Mouse (Mus musculus) colon, adult 2 months (tissue): ENCODE data around the gene Aox4. TPM values are rescaled to one million over a fixed set of nuclear protein-coding genes. Genes with fewer than 3 reads are reported as not detected.

Source experiments
- polyA plus RNA-seq: library from polyadenylated mRNA; depleted of rRNA; stranded (reverse); fragments of >200 nt; gene quantifications from 2 replicates; pipeline ENCODE4 v1.2.3, GENCODE M21; 2012; rRNA removed

The Aox4 gene
- not detected in 2 replicates for polyA plus RNA-seq

DNA sequence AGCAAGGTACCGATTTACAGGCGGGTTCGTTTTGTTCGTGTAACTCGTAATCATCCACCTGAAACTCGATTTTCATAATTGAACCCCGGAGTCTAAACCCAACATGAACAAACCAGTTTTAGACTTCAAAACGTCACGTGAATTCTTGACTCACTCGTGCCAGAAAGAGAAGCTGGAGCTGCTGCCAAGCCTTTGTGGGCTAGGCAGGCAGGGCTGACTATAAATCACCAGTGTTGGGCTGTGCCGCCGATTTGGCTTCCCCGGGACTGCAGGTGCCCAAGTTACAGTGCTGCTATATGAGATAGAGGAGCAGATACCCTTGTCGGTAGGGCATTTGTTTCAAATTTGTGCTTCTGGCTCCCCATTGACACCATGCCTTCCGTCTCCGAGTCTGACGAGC, at the start of gene Aox4:
Gene Aox4 (plus strand): TSS at position 195 of the 400 bp plus-strand sequence.

DNA sequence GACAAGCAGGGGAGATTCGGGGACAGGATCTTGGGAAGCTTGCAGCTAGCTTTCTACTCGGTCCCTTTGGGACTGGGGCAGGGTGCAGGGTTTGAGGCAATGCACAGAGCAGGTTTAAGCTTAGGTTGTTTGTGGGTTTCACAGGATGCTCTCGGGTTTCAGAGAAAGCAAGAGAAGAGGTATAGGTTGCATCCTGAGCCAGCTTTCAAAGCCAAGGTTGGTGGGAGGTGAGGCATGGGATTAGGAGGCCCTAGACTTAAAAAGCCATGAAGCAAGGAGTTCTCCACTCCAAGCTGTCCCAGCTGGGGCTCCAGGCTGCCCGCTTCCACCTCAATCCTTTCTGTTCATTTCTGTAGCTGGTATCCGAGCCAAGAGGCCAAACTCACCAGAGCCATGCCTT, 67.8 kb downstream of the Aox4 start, which contains the start of gene Aox2:
Gene Aox2 (plus strand): TSS at position 301 of the 400 bp plus-strand sequence.

Other genes with a start within 250 kb of the Aox4 start
- gene Sgo2a, start 214.4 kb upstream of the Aox4 start, polyA plus RNA-seq = 0.52 and 0.62 TPM in 2 replicates
- gene Kctd18, start 191.4 kb upstream of the Aox4 start, polyA plus RNA-seq = 3.3 and 4.2 TPM in 2 replicates
- gene Aox1, start 180.5 kb upstream of the Aox4 start, polyA plus RNA-seq = 0.97 and 1.2 TPM in 2 replicates
- 0.05 and 0.07 TPM in 2 replicates for gene Aox3, start 97.3 kb upstream of the Aox4 start, polyA plus RNA-seq
- gene Aox2, start 67.9 kb downstream of the Aox4 start, polyA plus RNA-seq = 0.03 TPM in 1 of 2 replicates, not detected in the other
- 14.2 and 18.8 TPM in 2 replicates for gene Bzw1, start 182.5 kb downstream of the Aox4 start, polyA plus RNA-seq
- gene Clk1, start 213.7 kb downstream of the Aox4 start, polyA plus RNA-seq = 20.4 and 24.4 TPM in 2 replicates
- gene Nif3l1, start 234.8 kb downstream of the Aox4 start, polyA plus RNA-seq = 11.3 and 14.0 TPM in 2 replicates
- gene Ppil3, start 235.1 kb downstream of the Aox4 start, polyA plus RNA-seq = 6.5 and 9.0 TPM in 2 replicates